Mouse (Mus musculus) ES-Bruce4 (cell line): ENCODE measurements around the gene Castor2. TPM values are rescaled to one million over a fixed set of nuclear protein-coding genes. Genes with fewer than 3 reads are reported as not detected.

ENCODE experiments used
- H3K27ac ChIP-seq: 2 replicates; pipeline ENCODE4 v1.5.1; 2012; ENCODE audit warnings: low read length, inconsistent platforms; ENCODE audit not compliant: insufficient read depth
- H3K27me3 ChIP-seq: 2 replicates; pipeline ENCODE4 v1.6.1; 2012; ENCODE audit warnings: mild to moderate bottlenecking, low read length, inconsistent platforms; ENCODE audit not compliant: control insufficient read depth, poor library complexity, insufficient read depth, severe bottlenecking
- H3K36me3 ChIP-seq: 2 replicates; pipeline ENCODE4 v1.6.1; 2012; ENCODE audit warnings: inconsistent platforms, mild to moderate bottlenecking, low read length, moderate library complexity; ENCODE audit not compliant: control insufficient read depth, poor library complexity, insufficient read depth, severe bottlenecking
- H3K4me1 ChIP-seq: one replicate; pipeline ENCODE4 v1.8.1; 2011; ENCODE audit warnings: low read length; ENCODE audit not compliant: control insufficient read depth, insufficient read depth
- H3K4me3 ChIP-seq: 2 replicates; pipeline ENCODE4 v1.5.1; 2011; ENCODE audit warnings: low read depth, mild to moderate bottlenecking, low read length
- H3K9ac ChIP-seq: 2 replicates; pipeline ENCODE4 v1.6.1; 2012; ENCODE audit warnings: low read depth, mild to moderate bottlenecking, inconsistent platforms; ENCODE audit not compliant: poor library complexity, severe bottlenecking
- H3K9me3 ChIP-seq: replicated peaks from 2 replicates; pipeline ENCODE4 v1.6.1; 2012; ENCODE audit warnings: mild to moderate bottlenecking, low read length, inconsistent platforms; ENCODE audit not compliant: control insufficient read depth, poor library complexity, insufficient read depth, severe bottlenecking
- CTCF ChIP-seq: IDR thresholded peaks from one replicate; pipeline ENCODE4 v1.8.1; 2011; ENCODE audit warnings: low read depth, low read length
- EP300 ChIP-seq: IDR thresholded peaks from 2 replicates; pipeline ENCODE4 v1.6.1; 2011; ENCODE audit warnings: low read depth, low read length; ENCODE audit not compliant: insufficient read depth
- POLR2A ChIP-seq: IDR thresholded peaks from one replicate; pipeline ENCODE4 v1.8.1; 2011; ENCODE audit warnings: low read length; ENCODE audit not compliant: insufficient read depth
- polyA plus RNA-seq: library from polyadenylated mRNA; stranded (reverse); fragments of >200 nt; gene quantifications from 2 replicates; pipeline ENCODE4 v1.2.4, GENCODE M21; 2011; ENCODE audit warnings: low read depth; ENCODE audit not compliant: missing spikeins, insufficient read depth, insufficient read length

The Castor2 gene
- polyA plus RNA-seq, 1 experiment, result 11.1 TPM

GRCm38 (mm10) chr5:134186961-134187731 lies 87.6 kb downstream of the Castor2 start:
- Histone ChIP-seq H3K27me3 (no peaks in the 10 kb centered on the region), H3K4me1 (no peaks in the 10 kb centered on the region), H3K9ac (no peak overlapping the region), H3K27ac (no peak overlapping the region), H3K4me3 (no peak overlapping the region), H3K36me3 (no peaks in the 10 kb centered on the region), H3K9me3 (no peaks in the 10 kb centered on the region)
- TF ChIP-seq POLR2A, result no peak
- peak; percentile 98 for TF ChIP-seq CTCF
- TF ChIP-seq EP300, result peak; percentile 53; the same call in 1 of the 2 replicates

- H3K4me1 ChIP-seq, result no peaks in the 10 kb centered on the region
- TF ChIP-seq EP300, result no peak
- TF ChIP-seq CTCF, result no peak
- no peak for TF ChIP-seq POLR2A
- no peak overlapping the region for H3K4me3 ChIP-seq
- H3K27ac ChIP-seq, result no peak overlapping the region
- no peaks in the 10 kb centered on the region for H3K36me3 ChIP-seq
- H3K9me3 ChIP-seq, result no peaks in the 10 kb centered on the region
- H3K9ac ChIP-seq, result no peak overlapping the region
- H3K27me3 ChIP-seq, result no peaks in the 10 kb centered on the region
These were observed 89.1 kb downstream of the Castor2 start for GRCm38 (mm10) chr5:134188571-134188970.

GRCm38 (mm10) chr5:134193664-134194063 lies 94.2 kb downstream of the Castor2 start:
- no peaks in the 10 kb centered on the region for H3K9me3 ChIP-seq
- no peaks in the 10 kb centered on the region for H3K27me3 ChIP-seq
- TF ChIP-seq CTCF (no peak), EP300 (no peak), POLR2A (no peak)
- no peaks in the 10 kb centered on the region for H3K4me1 ChIP-seq
- H3K4me3 ChIP-seq, result no peak overlapping the region
- no peak overlapping the region for H3K9ac ChIP-seq
- H3K36me3 ChIP-seq, result no peaks in the 10 kb centered on the region
- no peak overlapping the region for H3K27ac ChIP-seq

Other genes starting within 250 kb of the Castor2 start
- 15.9 and 16.1 TPM in 2 replicates for gene Rcc1l, start 77.1 kb downstream of the Castor2 start, polyA plus RNA-seq
- 3.2 and 5.6 TPM in 2 replicates for gene Gtf2ird2, start 84.3 kb downstream of the Castor2 start, polyA plus RNA-seq
- gene Ncf1, start 129.9 kb downstream of the Castor2 start, polyA plus RNA-seq, result not detected in 2 replicates
- 240 and 242 TPM in 2 replicates for gene Gtf2i, start 215.0 kb downstream of the Castor2 start, polyA plus RNA-seq